Mouse (Mus musculus): ENCODE results near the gene Tmeff2. TPM values are rescaled to one million over a fixed set of nuclear protein-coding genes. Genes with fewer than 3 reads are reported as not detected.
A peak's percentile ranks its signal among the peaks of the same experiment; 100 is the strongest.

Gene Tmeff2
- total and polyA plus RNA-seq, 3 experiments = 0.34 to 0.68 (median 0.52) TPM

GRCm38 (mm10) chr1:50927077-50927611, 26.7 kb downstream of the Tmeff2 start:
- H3K79me2 ChIP-seq (replicated peaks; ENCODE audit: control insufficient read depth, insufficient read depth, low read length) = no peaks in the 10 kb centered on the region
- peaks cover 9% of the 10 kb centered on the region for H3K27me3 ChIP-seq (ENCODE audit: control insufficient read depth, insufficient read depth, low read length)
- H3K9ac ChIP-seq (ENCODE audit: low read depth, low read length) = peak overlapping the region; percentile 8
- no peak overlapping the region for H3K27ac ChIP-seq
- H3K4me1 ChIP-seq (ENCODE audit: control insufficient read depth, insufficient read depth, low read length) = peaks cover 2% of the 10 kb centered on the region; the same call in 1 of the 2 replicates
- TF ChIP-seq CTCF (IDR thresholded peaks at IDR 0.05) (peak; percentile 57), POLR2A (IDR thresholded peaks at IDR 0.05; ENCODE audit: insufficient read depth, low read depth, low read length) (no peak)
- intact Hi-C loops (cut with DNase I) = no loop called here
- H3K4me3 ChIP-seq = peak overlapping the region; percentile 48
- under 1% methylated on average over 37 of the region's 37 CpGs for WGBS
- no peaks in the 10 kb centered on the region for H3K36me3 ChIP-seq (ENCODE audit: control insufficient read depth, insufficient read depth, low read length)
- peak; percentile 79 to 84 for DNase-seq

- intact Hi-C loops (cut with DNase I) = no loop called here
- peak overlapping the region; percentile 48 for H3K4me3 ChIP-seq
- peak overlapping the region; percentile 8 for H3K9ac ChIP-seq (ENCODE audit: low read depth, low read length)
- DNase-seq = no peak
- H3K4me1 ChIP-seq (ENCODE audit: control insufficient read depth, insufficient read depth, low read length) = peaks cover 2% of the 10 kb centered on the region; the same call in 1 of the 2 replicates
- H3K27me3 ChIP-seq (ENCODE audit: control insufficient read depth, insufficient read depth, low read length) = peaks cover 9% of the 10 kb centered on the region
- WGBS = 1% methylated on average over 35 of the region's 35 CpGs
- no peaks in the 10 kb centered on the region for H3K79me2 ChIP-seq (replicated peaks; ENCODE audit: control insufficient read depth, insufficient read depth, low read length)
- no peaks in the 10 kb centered on the region for H3K36me3 ChIP-seq (ENCODE audit: control insufficient read depth, insufficient read depth, low read length)
- no peak overlapping the region for H3K27ac ChIP-seq
- TF ChIP-seq CTCF (IDR thresholded peaks at IDR 0.05) (no peak), EP300 (IDR thresholded peaks at IDR 0.05; ENCODE audit: insufficient read depth, low read depth, low read length) (no peak), POLR2A (IDR thresholded peaks at IDR 0.05; ENCODE audit: insufficient read depth, low read depth, low read length) (no peak)
Observed at GRCm38 (mm10) chr1:50927679-50928187, 27.3 kb downstream of the Tmeff2 start.

- H3K9ac ChIP-seq (ENCODE audit: low read depth, low read length) = no peak overlapping the region
- H3K4me1 ChIP-seq (ENCODE audit: control insufficient read depth, insufficient read depth, low read length) = peaks cover 2% of the 10 kb centered on the region; the same call in 1 of the 2 replicates
- H3K36me3 ChIP-seq (ENCODE audit: control insufficient read depth, insufficient read depth, low read length) = no peaks in the 10 kb centered on the region
- H3K27ac ChIP-seq = no peak overlapping the region
- H3K27me3 ChIP-seq (ENCODE audit: control insufficient read depth, insufficient read depth, low read length) = peaks cover 9% of the 10 kb centered on the region
- intact Hi-C loops (cut with DNase I) = no loop called here
- no peak overlapping the region for H3K4me3 ChIP-seq
- WGBS = 57% methylated on average over 3 of the region's 3 CpGs
- TF ChIP-seq EP300 (IDR thresholded peaks at IDR 0.05; ENCODE audit: insufficient read depth, low read depth, low read length) (no peak), CTCF (IDR thresholded peaks at IDR 0.05) (no peak), POLR2A (IDR thresholded peaks at IDR 0.05; ENCODE audit: insufficient read depth, low read depth, low read length) (no peak)
- DNase-seq = no peak
- no peaks in the 10 kb centered on the region for H3K79me2 ChIP-seq (replicated peaks; ENCODE audit: control insufficient read depth, insufficient read depth, low read length)
Observed at GRCm38 (mm10) chr1:50928776-50929175, 28.3 kb downstream of the Tmeff2 start.

GRCm38 (mm10) chr1:50935076-50935475, 34.6 kb downstream of the Tmeff2 start:
- WGBS = 47% methylated on average over 2 of the region's 2 CpGs
- H3K36me3 ChIP-seq (ENCODE audit: control insufficient read depth, insufficient read depth, low read length) = no peaks in the 10 kb centered on the region
- H3K4me1 ChIP-seq (ENCODE audit: control insufficient read depth, insufficient read depth, low read length) = no peaks in the 10 kb centered on the region
- intact Hi-C loops (cut with DNase I) = no loop called here
- DNase-seq = no peak
- H3K27ac ChIP-seq = no peak overlapping the region
- H3K27me3 ChIP-seq (ENCODE audit: control insufficient read depth, insufficient read depth, low read length) = no peaks in the 10 kb centered on the region
- H3K79me2 ChIP-seq (replicated peaks; ENCODE audit: control insufficient read depth, insufficient read depth, low read length) = no peaks in the 10 kb centered on the region
- H3K9ac ChIP-seq (ENCODE audit: low read depth, low read length) = no peak overlapping the region
- H3K4me3 ChIP-seq = no peak overlapping the region
- TF ChIP-seq POLR2A (IDR thresholded peaks at IDR 0.05; ENCODE audit: insufficient read depth, low read depth, low read length) (no peak), EP300 (IDR thresholded peaks at IDR 0.05; ENCODE audit: insufficient read depth, low read depth, low read length) (no peak), CTCF (IDR thresholded peaks at IDR 0.05) (no peak)

GRCm38 (mm10) chr1:50935484-50935883, 35.0 kb downstream of the Tmeff2 start:
- no peaks in the 10 kb centered on the region for H3K79me2 ChIP-seq (replicated peaks; ENCODE audit: control insufficient read depth, insufficient read depth, low read length)
- 43% methylated on average over 2 of the region's 2 CpGs for WGBS
- intact Hi-C loops (cut with DNase I) = no loop called here

More at GRCm38 (mm10) chr1:50935484-50935883, 35.0 kb downstream of the Tmeff2 start:
- no peaks in the 10 kb centered on the region for H3K27me3 ChIP-seq (ENCODE audit: control insufficient read depth, insufficient read depth, low read length)
- no peaks in the 10 kb centered on the region for H3K36me3 ChIP-seq (ENCODE audit: control insufficient read depth, insufficient read depth, low read length)
- no peak for DNase-seq
- no peak overlapping the region for H3K27ac ChIP-seq
- no peaks in the 10 kb centered on the region for H3K4me1 ChIP-seq (ENCODE audit: control insufficient read depth, insufficient read depth, low read length)
- H3K9ac ChIP-seq (ENCODE audit: low read depth, low read length) = no peak overlapping the region
- TF ChIP-seq EP300 (IDR thresholded peaks at IDR 0.05; ENCODE audit: insufficient read depth, low read depth, low read length) = no peak
- TF ChIP-seq CTCF (IDR thresholded peaks at IDR 0.05) = no peak
- no peak for TF ChIP-seq POLR2A (IDR thresholded peaks at IDR 0.05; ENCODE audit: insufficient read depth, low read depth, low read length)
- H3K4me3 ChIP-seq = no peak overlapping the region

Measured in heart, adult 2 months (tissue).